Mouse (Mus musculus): ENCODE data around the gene Boc. TPM values are rescaled to one million over a fixed set of nuclear protein-coding genes. Genes with fewer than 3 reads are reported as not detected.

The Boc gene
- polyA plus RNA-seq, 1 experiment, result not detected

GRCm38 (mm10) chr16:44501783-44502182 is 56.9 kb downstream of the Boc start:
- no peak overlapping the region for H3K27ac ChIP-seq (ENCODE audit: control insufficient read depth, insufficient read depth, low read depth, low read length, poor library complexity)
- H3K4me3 ChIP-seq (replicated peaks; ENCODE audit: control insufficient read depth, low read depth, low read length), result no peak overlapping the region
- no peak for TF ChIP-seq CTCF (IDR thresholded peaks at IDR 0.05; ENCODE audit: control insufficient read depth, insufficient read depth, low read length)
- no peak for TF ChIP-seq POLR2A (IDR thresholded peaks at IDR 0.05; ENCODE audit: borderline replicate concordance, control insufficient read depth, low read depth, low read length)
- H3K4me1 ChIP-seq (ENCODE audit: control insufficient read depth, insufficient read depth, low read length), result no peaks in the 10 kb centered on the region
- WGBS, result 70% methylated on average over 10 of the region's 10 CpGs

- no peak overlapping the region for H3K27ac ChIP-seq (ENCODE audit: control insufficient read depth, insufficient read depth, low read depth, low read length, poor library complexity)
- no peak overlapping the region for H3K4me3 ChIP-seq (replicated peaks; ENCODE audit: control insufficient read depth, low read depth, low read length)
- TF ChIP-seq CTCF (IDR thresholded peaks at IDR 0.05; ENCODE audit: control insufficient read depth, insufficient read depth, low read length) (no peak), POLR2A (IDR thresholded peaks at IDR 0.05; ENCODE audit: borderline replicate concordance, control insufficient read depth, low read depth, low read length) (no peak)
- WGBS, result 78% methylated on average over 3 of the region's 3 CpGs
- H3K4me1 ChIP-seq (ENCODE audit: control insufficient read depth, insufficient read depth, low read length), result no peaks in the 10 kb centered on the region
Measured at GRCm38 (mm10) chr16:44498447-44498846, 60.2 kb downstream of the Boc start.

- no peak overlapping the region for H3K27ac ChIP-seq (ENCODE audit: control insufficient read depth, insufficient read depth, low read depth, low read length, poor library complexity)
- H3K4me1 ChIP-seq (ENCODE audit: control insufficient read depth, insufficient read depth, low read length), result no peaks in the 10 kb centered on the region
- WGBS, result 27% methylated on average over 15 of the region's 15 CpGs
- H3K4me3 ChIP-seq (replicated peaks; ENCODE audit: control insufficient read depth, low read depth, low read length), result no peak overlapping the region
- TF ChIP-seq CTCF (IDR thresholded peaks at IDR 0.05; ENCODE audit: control insufficient read depth, insufficient read depth, low read length) (no peak), POLR2A (IDR thresholded peaks at IDR 0.05; ENCODE audit: borderline replicate concordance, control insufficient read depth, low read depth, low read length) (no peak)
Measured at GRCm38 (mm10) chr16:44496971-44497464, 61.7 kb downstream of the Boc start.

- 19% methylated on average over 8 of the region's 8 CpGs for WGBS
- Histone ChIP-seq H3K4me3 (replicated peaks; ENCODE audit: control insufficient read depth, low read depth, low read length) (no peak overlapping the region), H3K27ac (ENCODE audit: control insufficient read depth, insufficient read depth, low read depth, low read length, poor library complexity) (no peak overlapping the region), H3K4me1 (ENCODE audit: control insufficient read depth, insufficient read depth, low read length) (no peaks in the 10 kb centered on the region)
- no peak for TF ChIP-seq POLR2A (IDR thresholded peaks at IDR 0.05; ENCODE audit: borderline replicate concordance, control insufficient read depth, low read depth, low read length)
- TF ChIP-seq CTCF (IDR thresholded peaks at IDR 0.05; ENCODE audit: control insufficient read depth, insufficient read depth, low read length), result no peak
Measured at GRCm38 (mm10) chr16:44494441-44495108, 64.1 kb downstream of the Boc start.

- H3K4me3 ChIP-seq (replicated peaks; ENCODE audit: control insufficient read depth, low read depth, low read length), result no peak overlapping the region
- no peak overlapping the region for H3K27ac ChIP-seq (ENCODE audit: control insufficient read depth, insufficient read depth, low read depth, low read length, poor library complexity)
- TF ChIP-seq POLR2A (IDR thresholded peaks at IDR 0.05; ENCODE audit: borderline replicate concordance, control insufficient read depth, low read depth, low read length), result no peak
- TF ChIP-seq CTCF (IDR thresholded peaks at IDR 0.05; ENCODE audit: control insufficient read depth, insufficient read depth, low read length), result no peak
- 70% methylated on average over 6 of the region's 6 CpGs for WGBS
- H3K4me1 ChIP-seq (ENCODE audit: control insufficient read depth, insufficient read depth, low read length), result no peaks in the 10 kb centered on the region
Measured at GRCm38 (mm10) chr16:44493868-44494267, 64.8 kb downstream of the Boc start.

- TF ChIP-seq POLR2A (IDR thresholded peaks at IDR 0.05; ENCODE audit: borderline replicate concordance, control insufficient read depth, low read depth, low read length) (no peak), CTCF (IDR thresholded peaks at IDR 0.05; ENCODE audit: control insufficient read depth, insufficient read depth, low read length) (no peak)
- Histone ChIP-seq H3K4me1 (ENCODE audit: control insufficient read depth, insufficient read depth, low read length) (no peaks in the 10 kb centered on the region), H3K27ac (ENCODE audit: control insufficient read depth, insufficient read depth, low read depth, low read length, poor library complexity) (no peak overlapping the region), H3K4me3 (replicated peaks; ENCODE audit: control insufficient read depth, low read depth, low read length) (no peak overlapping the region)
- WGBS, result 81% methylated on average over 9 of the region's 9 CpGs
Measured at GRCm38 (mm10) chr16:44492706-44493105, 66.0 kb downstream of the Boc start.

GRCm38 (mm10) chr16:44492151-44492550 is 66.5 kb downstream of the Boc start:
- no peak for TF ChIP-seq POLR2A (IDR thresholded peaks at IDR 0.05; ENCODE audit: borderline replicate concordance, control insufficient read depth, low read depth, low read length)
- no peak for TF ChIP-seq CTCF (IDR thresholded peaks at IDR 0.05; ENCODE audit: control insufficient read depth, insufficient read depth, low read length)
- H3K27ac ChIP-seq (ENCODE audit: control insufficient read depth, insufficient read depth, low read depth, low read length, poor library complexity), result no peak overlapping the region
- no peak overlapping the region for H3K4me3 ChIP-seq (replicated peaks; ENCODE audit: control insufficient read depth, low read depth, low read length)
- H3K4me1 ChIP-seq (ENCODE audit: control insufficient read depth, insufficient read depth, low read length), result no peaks in the 10 kb centered on the region
- WGBS, result 84% methylated on average over 6 of the region's 6 CpGs

- TF ChIP-seq POLR2A (IDR thresholded peaks at IDR 0.05; ENCODE audit: borderline replicate concordance, control insufficient read depth, low read depth, low read length) (no peak), CTCF (IDR thresholded peaks at IDR 0.05; ENCODE audit: control insufficient read depth, insufficient read depth, low read length) (no peak)
- Histone ChIP-seq H3K4me1 (ENCODE audit: control insufficient read depth, insufficient read depth, low read length) (no peaks in the 10 kb centered on the region), H3K4me3 (replicated peaks; ENCODE audit: control insufficient read depth, low read depth, low read length) (no peak overlapping the region), H3K27ac (ENCODE audit: control insufficient read depth, insufficient read depth, low read depth, low read length, poor library complexity) (no peak overlapping the region)
- WGBS, result 82% methylated on average over 9 of the region's 9 CpGs
Measured at GRCm38 (mm10) chr16:44491051-44491450, 67.6 kb downstream of the Boc start.

Measured in bone marrow, adult 2 months (tissue).